Mouse (Mus musculus) layer of hippocampus, adult 18-20 months (tissue): ENCODE results near the gene Tspyl1. TPM values are rescaled to one million over a fixed set of nuclear protein-coding genes. Genes with fewer than 3 reads are reported as not detected.
A peak's percentile ranks its signal among the peaks of the same experiment; 100 is the strongest.
"Not testable (repeated sequence)": the region's sequence is repeated elsewhere in the genome, so short reads cannot be mapped to it uniquely, and the experiment has no call there.

ENCODE experiments used
- DNase-seq, 2 experiments: peaks; one replicate each; pipeline ENCODE4 v3.0.0; 2022; ENCODE audit warnings: low spot score in 2 of 2
- long read RNA-seq: library from polyadenylated mRNA; stranded (forward); transcript quantifications from one replicate; pipeline ENCODE4 v2.0.0, GENCODE M21; 2021
- total RNA-seq, 2 experiments: library from RNA; stranded (reverse); gene quantifications; 2 replicates each; pipeline ENCODE4 v1.2.3; 2021

Tspyl1 gene
- 100 to 1,000 TPM; 177 to 179 TPM for total RNA-seq
- long read RNA-seq, transcript Tspyl1-201 (1 exons, 3,086 nt), result major isoform, 348 of 349 reads
- long read RNA-seq, partial matches to known transcripts, result 0 of 349 reads
- long read RNA-seq, other reads (novel, unspliced or antisense), result 1 of 349 reads

- DNase-seq, result peak; percentile 96 to 99
These were observed at the start of gene Tspyl1 for GRCm38 (mm10) chr10:34281962-34282388. TSS of gene Tspyl1 (plus strand) at chr10:34282190.

- DNase-seq, result no peak
These were observed 48.6 kb upstream of the Tspyl1 start for GRCm38 (mm10) chr10:34233418-34233817.

- no peak for DNase-seq
These were observed 47.9 kb upstream of the Tspyl1 start for GRCm38 (mm10) chr10:34233931-34234745.

GRCm38 (mm10) chr10:34235384-34235783, 46.6 kb upstream of the Tspyl1 start:
- no peak for DNase-seq

DNA sequence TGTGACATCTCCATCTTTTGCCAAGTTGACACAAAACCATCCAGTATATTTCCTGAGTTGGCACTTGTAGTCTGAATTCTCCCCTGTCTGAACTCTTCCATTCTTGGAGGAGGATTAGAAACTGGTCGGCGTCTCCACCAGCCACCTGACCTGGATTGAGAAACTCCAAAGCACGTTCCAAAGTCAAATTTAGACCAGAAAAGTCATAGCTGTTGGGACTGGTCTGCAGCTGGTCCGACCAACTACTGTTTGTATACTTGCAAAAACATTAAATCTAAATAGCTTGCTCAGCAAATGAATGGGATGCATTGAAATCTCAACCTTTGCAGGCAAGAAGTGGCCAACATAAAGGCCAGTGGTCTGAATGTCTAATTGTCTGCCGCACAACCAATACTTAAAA, 45.4 kb upstream of the Tspyl1 start:
- DNase-seq, result no peak

DNA sequence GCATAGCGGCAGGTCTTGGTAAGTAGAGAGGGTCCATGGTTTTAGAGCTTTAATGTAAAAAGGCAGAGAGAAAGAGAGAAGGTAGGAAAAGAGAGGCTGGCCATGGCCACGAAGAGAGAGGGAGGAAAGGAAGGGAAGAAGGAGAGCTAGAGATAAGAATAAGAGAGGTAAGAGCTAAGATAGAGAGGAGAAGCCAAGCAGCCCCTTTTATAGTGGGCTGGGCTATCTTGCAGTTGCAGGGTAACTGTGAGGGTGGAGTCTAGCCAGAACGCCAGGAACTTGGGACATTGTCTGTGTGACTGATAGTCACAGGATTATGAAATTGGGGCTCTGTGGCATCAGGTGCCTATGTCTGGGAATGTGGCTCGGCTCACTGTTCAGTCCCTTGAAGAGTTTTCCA, 43.5 kb upstream of the Tspyl1 start:
- DNase-seq, result no peak

- no peak for DNase-seq
These were observed 37.2 kb upstream of the Tspyl1 start for GRCm38 (mm10) chr10:34244745-34245144.

DNA sequence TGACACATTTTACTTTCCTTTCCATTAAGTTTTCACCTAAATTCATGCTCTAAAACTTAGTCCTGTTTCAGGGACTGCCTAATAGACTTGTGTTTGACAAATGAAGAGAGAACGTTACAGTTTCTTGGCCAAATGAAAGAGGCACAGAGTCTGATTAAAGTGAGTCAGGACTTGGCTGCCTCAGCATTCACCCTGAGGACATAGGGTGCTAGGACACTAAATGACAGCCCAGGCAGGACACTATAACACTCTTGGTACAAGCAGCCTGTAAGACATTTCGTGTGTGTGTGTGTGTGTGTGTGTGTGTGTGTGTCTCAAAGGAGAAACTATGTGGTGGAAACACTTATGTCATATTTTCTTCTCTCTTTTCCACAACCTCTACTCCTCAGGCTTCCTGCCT, 35.9 kb upstream of the Tspyl1 start:
- no peak for DNase-seq

DNA sequence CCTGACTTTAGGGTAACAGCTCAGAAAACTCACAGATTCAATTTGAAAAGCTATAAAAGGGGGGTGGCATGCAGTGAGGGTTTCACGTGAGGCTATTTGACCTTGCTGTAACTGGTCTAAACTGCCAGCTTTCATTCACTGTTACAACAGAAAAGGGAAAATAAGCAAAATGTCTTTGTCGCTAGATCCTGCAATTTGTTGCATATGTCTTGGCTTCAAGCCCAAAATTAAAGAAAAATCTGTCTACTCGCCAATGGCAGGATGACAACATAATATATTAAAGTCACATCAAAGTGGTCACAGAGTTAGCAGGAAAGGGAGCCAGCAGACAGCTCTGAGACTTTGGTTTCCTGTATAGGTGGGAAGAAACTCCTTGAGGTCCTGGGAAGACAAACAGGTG, 34.2 kb upstream of the Tspyl1 start:
- DNase-seq, result no peak

GRCm38 (mm10) chr10:34249594-34249993, 32.4 kb upstream of the Tspyl1 start:
- no peak for DNase-seq

DNA sequence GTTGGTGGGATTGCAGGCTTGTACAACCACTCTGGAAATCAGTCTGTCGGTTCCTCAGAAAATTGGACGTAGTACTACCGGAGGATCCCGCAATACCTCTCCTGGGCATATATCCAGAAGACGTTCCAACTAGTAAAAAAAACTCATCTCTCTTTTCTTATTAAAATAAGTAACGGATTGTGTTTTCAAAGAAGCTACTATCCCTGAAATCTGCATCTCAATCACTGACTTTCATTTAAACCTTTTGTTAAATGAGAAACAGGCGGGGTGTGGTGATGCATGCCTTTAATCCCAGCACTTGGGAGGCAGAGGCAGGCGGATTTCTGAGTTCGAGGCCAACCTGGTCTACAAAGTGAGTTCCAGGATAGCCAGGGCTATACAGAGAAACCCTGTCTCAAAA, 29.2 kb upstream of the Tspyl1 start:
- not testable (repeated sequence) for DNase-seq

- no peak for DNase-seq
These were observed 16.9 kb upstream of the Tspyl1 start for GRCm38 (mm10) chr10:34265106-34265505.

GRCm38 (mm10) chr10:34267312-34268070, 14.5 kb upstream of the Tspyl1 start:
- no peak for DNase-seq

DNA sequence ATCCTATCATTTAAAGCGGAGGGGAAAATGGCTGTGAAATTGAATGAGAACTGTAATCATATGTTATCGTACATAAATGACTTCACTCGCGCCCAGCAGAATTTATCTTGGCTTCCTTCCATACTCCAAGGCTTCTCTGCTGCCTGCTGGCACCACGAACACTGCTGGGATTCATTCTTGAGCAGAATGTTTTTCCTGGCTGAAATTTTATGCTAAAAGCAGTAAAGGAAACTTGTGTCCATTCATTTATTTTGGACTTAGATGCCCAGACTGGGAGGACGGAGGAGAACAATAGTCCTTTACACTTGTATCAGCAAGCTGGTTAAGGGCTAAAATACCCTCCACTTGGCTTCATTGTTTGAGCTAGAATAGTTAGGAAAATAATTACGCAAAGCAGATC, 10.3 kb upstream of the Tspyl1 start:
- peak in 1 of 2 experiments; percentile 33 for DNase-seq

GRCm38 (mm10) chr10:34280591-34281175, 1.3 kb upstream of the Tspyl1 start:
- peak in 1 of 2 experiments; percentile 87 for DNase-seq

GRCm38 (mm10) chr10:34281211-34281961, 604 bp upstream of the Tspyl1 start:
- peak in 1 of 2 experiments; percentile 53 for DNase-seq

- peak in 1 of 2 experiments; percentile 38 for DNase-seq
These were observed 639 bp downstream of the Tspyl1 start for GRCm38 (mm10) chr10:34282420-34283238.

GRCm38 (mm10) chr10:34296911-34297298, 14.9 kb downstream of the Tspyl1 start:
- peak in 1 of 2 experiments; percentile 21 for DNase-seq

DNA sequence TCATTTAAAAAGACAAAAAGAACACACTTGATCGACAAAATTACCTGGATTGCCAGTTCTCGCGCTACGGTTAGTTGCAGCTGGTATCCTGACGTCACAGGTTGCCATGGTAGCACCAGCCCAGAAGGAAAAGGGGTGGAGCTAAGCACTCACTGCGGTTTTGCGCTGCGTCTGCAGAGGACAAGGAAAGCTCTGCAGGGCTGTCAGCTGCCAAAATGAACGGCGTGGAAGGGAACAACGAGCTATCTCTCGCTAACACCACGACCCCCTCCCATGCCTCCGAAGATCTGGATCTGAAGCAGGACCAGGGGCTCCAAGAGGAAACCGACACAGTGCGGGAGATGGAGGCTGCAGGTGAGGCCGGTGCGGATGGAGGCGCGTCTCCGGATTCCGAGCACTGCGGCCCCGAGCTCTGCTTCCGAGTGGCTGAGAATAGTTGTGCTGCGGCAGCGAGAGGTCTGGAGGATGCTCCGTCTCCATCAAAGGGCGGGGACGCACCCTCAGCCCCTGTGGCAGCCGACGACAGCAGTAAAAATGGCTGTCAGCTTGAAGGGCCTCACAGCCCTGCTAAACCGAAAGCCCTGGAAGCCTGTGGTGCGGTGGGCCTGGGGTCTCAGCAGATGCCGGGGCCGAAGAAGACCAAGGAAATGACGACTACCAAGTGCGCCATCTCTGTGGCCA, 15.4 kb downstream of the Tspyl1 start, which contains the start of gene Tspyl4:
Gene Tspyl4, plus strand, starts transcription at position 144 of the 681 bp plus-strand sequence.
- DNase-seq, result peak; percentile 91 to 97
